Mouse (Mus musculus): Measurements from ENCODE around the gene Gnai2. TPM values are rescaled to one million over a fixed set of nuclear protein-coding genes. Genes with fewer than 3 reads are reported as not detected.
"Not testable (repeated sequence)": the region's sequence is repeated elsewhere in the genome, so short reads cannot be mapped to it uniquely, and the experiment has no call there.

Gnai2 gene
- polyA plus RNA-seq (2015; fragmentation: Nextera tagmentation; extraction: Ambion mirVana): 397 and 426 TPM in 2 replicates

GRCm38 (mm10) chr9:107635279-107636028 is at the start of gene Gnai2:
TSS of gene Gnai2 (minus strand) at chr9:107635367.
- H3K27me3 ChIP-seq: no peaks in the 10 kb centered on the region
- peak; percentile 94 for ATAC-seq
- H3K36me3 ChIP-seq (ENCODE audit: poor library complexity, severe bottlenecking): no peaks in the 10 kb centered on the region
- H3K4me1 ChIP-seq: peaks cover 69% of the 10 kb centered on the region
- no peaks in the 10 kb centered on the region for H3K9me3 ChIP-seq (replicated peaks)
- peak within 1 kb of the TSS; percentile 99 for H3K27ac ChIP-seq
- peak within 1 kb of the TSS; percentile 99 for H3K4me2 ChIP-seq
- WGBS: 4% methylated on average over 38 of the region's 38 CpGs
- H3K9ac ChIP-seq: peak within 1 kb of the TSS; percentile 93
- H3K4me3 ChIP-seq: peak within 1 kb of the TSS; percentile 87

DNA sequence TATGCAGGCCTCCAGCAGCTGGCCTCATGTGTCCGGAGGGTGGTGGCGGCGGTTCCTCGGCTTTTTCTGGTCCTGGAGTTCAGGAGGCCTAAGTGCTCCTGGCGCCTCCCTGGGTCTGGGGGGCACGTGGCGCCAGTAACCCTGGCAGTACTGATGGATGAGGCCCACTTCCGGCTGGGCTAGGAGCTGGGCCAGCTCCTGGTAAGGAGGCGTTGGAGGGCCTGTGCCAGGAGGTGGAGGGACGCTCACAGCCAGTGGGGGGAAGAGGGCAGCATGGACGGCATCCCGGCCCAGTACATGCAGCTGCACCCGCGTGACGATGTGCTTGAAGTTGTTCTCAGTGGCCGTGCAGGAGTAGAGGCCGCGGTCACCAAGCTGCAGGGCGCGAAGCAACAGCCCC is 47.2 kb upstream of the Gnai2 start:
- Histone ChIP-seq H3K27ac (no peak overlapping the region), H3K4me1 (no peaks in the 10 kb centered on the region), H3K4me3 (no peak overlapping the region), H3K4me2 (no peak overlapping the region), H3K9ac (no peak overlapping the region), H3K9me3 (replicated peaks) (no peaks in the 10 kb centered on the region), H3K27me3 (peaks cover 15% of the 10 kb centered on the region), H3K36me3 (ENCODE audit: poor library complexity, severe bottlenecking) (peaks cover 30% of the 10 kb centered on the region)
- no peak for ATAC-seq
- 91% methylated on average over 20 of the region's 20 CpGs for WGBS

DNA sequence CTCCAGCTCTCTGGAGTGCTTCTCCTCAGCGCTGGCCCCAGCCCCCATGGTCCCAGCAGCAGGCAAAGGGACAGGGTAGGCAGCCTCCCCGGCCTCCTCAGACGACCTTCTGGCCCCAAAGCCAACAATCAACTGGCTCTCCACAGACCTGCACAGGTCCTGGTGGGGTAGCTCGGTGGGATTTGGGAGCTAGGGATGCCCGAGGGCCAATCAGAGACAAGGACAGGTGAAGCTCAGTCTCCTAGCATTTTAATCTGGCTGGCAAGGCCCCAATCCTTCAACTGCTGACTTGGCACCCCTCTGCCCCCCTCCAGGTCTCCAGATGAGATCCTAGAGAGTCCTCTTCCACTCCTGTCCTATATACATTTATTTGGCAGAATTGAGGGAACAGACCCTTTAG is 44.3 kb upstream of the Gnai2 start, which contains the start of gene Gnat1:
Gnat1 (minus strand) TSS at position 212 of the 400 bp plus-strand sequence.
- WGBS: 32% methylated on average over 5 of the region's 5 CpGs
- 0 out of 2 replicates have a peak within 1 kb of the TSS, but pooled peaks have one; percentile 16 for H3K9ac ChIP-seq
- H3K27ac ChIP-seq: no peak within 1 kb of the TSS

GRCm38 (mm10) chr9:107678861-107679260 is 43.7 kb upstream of the Gnai2 start:
- Histone ChIP-seq H3K4me1 (peaks cover 19% of the 10 kb centered on the region), H3K9ac (no peak overlapping the region), H3K4me3 (no peak overlapping the region), H3K36me3 (ENCODE audit: poor library complexity, severe bottlenecking) (peaks cover 13% of the 10 kb centered on the region), H3K9me3 (replicated peaks) (no peaks in the 10 kb centered on the region), H3K27me3 (peaks cover 46% of the 10 kb centered on the region), H3K27ac (no peak overlapping the region), H3K4me2 (no peak overlapping the region)
- 95% methylated on average over 2 of the region's 2 CpGs for WGBS
- ATAC-seq: no peak

More for the DNA sequence above, 44.3 kb upstream of the Gnai2 start, which contains the start of gene Gnat1:
- Histone ChIP-seq H3K4me2 (no peak within 1 kb of the TSS), H3K36me3 (ENCODE audit: poor library complexity, severe bottlenecking) (peaks cover 20% of the 10 kb centered on the region), H3K4me3 (no peak within 1 kb of the TSS), H3K27me3 (peaks cover 41% of the 10 kb centered on the region), H3K9me3 (replicated peaks) (no peaks in the 10 kb centered on the region), H3K4me1 (peaks cover 19% of the 10 kb centered on the region)
- no peak for ATAC-seq

DNA sequence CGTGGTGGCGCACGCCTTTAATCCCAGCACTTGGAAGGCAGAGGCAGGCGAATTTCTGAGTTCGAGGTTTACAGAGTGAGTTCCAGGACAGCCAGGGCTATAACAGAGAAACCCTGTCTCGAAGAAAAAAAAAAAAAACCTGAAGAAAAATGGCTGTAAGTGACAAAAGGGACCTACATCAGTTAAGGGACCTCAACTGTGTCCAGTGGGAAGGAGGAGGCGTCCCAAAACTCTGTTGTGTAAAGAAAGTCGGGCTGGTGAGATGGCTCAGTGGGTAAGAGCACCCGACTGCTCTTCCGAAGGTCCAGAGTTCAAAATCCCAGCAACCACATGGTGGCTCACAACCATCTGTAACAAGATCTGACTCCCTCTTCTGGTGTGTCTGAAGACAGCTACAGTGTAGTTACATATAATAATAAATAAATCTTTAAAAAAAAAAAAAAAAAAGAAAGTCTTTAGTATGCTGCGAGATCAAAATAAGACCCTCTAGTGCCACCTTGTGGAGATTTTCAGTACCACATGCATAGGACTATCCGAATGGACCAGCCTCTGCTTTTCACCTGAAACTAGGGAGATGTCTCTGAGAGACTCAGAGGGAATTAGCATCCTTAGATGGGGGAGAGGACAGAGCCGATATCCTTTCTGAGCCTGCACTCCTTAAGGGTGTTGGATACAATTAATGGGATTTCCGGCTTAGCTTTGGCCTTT is 42.8 kb upstream of the Gnai2 start:
- ATAC-seq; H3K9ac ChIP-seq; H3K4me2 ChIP-seq; H3K36me3 ChIP-seq (ENCODE audit: poor library complexity, severe bottlenecking); H3K27ac ChIP-seq; H3K4me3 ChIP-seq; H3K9me3 ChIP-seq (replicated peaks): not testable (repeated sequence)
- 41% methylated on average over 14 of the region's 14 CpGs for WGBS
- Histone ChIP-seq H3K4me1 (peaks cover 19% of the 10 kb centered on the region), H3K27me3 (peaks cover 46% of the 10 kb centered on the region)

GRCm38 (mm10) chr9:107677091-107677784 is 42.1 kb upstream of the Gnai2 start:
- H3K36me3 ChIP-seq (ENCODE audit: poor library complexity, severe bottlenecking): peaks cover 5% of the 10 kb centered on the region
- peak overlapping the region; percentile 67 for H3K4me2 ChIP-seq
- no peak overlapping the region for H3K27ac ChIP-seq
- no peak overlapping the region for H3K4me3 ChIP-seq
- peaks cover 19% of the 10 kb centered on the region for H3K4me1 ChIP-seq
- WGBS: 18% methylated on average over 17 of the region's 17 CpGs
- ATAC-seq: no peak
- peaks cover 46% of the 10 kb centered on the region for H3K27me3 ChIP-seq
- no peaks in the 10 kb centered on the region for H3K9me3 ChIP-seq (replicated peaks)
- no peak overlapping the region for H3K9ac ChIP-seq

DNA sequence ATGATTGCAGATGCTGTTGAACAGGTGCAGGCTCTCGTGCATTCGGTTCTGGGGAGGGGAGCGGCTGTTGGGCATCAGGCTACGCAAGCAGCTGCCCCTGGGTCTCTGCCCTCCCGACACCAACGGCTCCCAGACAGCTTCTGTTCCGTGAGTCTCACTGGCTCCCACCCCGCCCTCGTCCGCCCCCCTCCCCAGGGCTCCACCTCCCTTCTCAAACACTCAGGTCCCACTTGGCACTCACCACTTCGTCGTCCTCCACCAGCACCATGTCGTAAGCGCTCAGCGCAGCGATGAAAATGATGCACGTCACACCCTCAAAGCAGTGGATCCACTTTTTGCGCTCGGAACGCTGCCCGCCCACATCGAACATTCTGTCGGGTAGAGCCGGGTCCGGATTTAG is 41.1 kb upstream of the Gnai2 start:
- Histone ChIP-seq H3K9me3 (replicated peaks) (no peaks in the 10 kb centered on the region), H3K4me3 (peak overlapping the region; percentile 33), H3K9ac (peak overlapping the region; percentile 54), H3K4me1 (peaks cover 19% of the 10 kb centered on the region), H3K4me2 (peak overlapping the region; percentile 67), H3K36me3 (ENCODE audit: poor library complexity, severe bottlenecking) (no peaks in the 10 kb centered on the region), H3K27ac (no peak overlapping the region), H3K27me3 (peaks cover 46% of the 10 kb centered on the region)
- peak; percentile 52 for ATAC-seq
- WGBS: 1% methylated on average over 25 of the region's 25 CpGs

DNA sequence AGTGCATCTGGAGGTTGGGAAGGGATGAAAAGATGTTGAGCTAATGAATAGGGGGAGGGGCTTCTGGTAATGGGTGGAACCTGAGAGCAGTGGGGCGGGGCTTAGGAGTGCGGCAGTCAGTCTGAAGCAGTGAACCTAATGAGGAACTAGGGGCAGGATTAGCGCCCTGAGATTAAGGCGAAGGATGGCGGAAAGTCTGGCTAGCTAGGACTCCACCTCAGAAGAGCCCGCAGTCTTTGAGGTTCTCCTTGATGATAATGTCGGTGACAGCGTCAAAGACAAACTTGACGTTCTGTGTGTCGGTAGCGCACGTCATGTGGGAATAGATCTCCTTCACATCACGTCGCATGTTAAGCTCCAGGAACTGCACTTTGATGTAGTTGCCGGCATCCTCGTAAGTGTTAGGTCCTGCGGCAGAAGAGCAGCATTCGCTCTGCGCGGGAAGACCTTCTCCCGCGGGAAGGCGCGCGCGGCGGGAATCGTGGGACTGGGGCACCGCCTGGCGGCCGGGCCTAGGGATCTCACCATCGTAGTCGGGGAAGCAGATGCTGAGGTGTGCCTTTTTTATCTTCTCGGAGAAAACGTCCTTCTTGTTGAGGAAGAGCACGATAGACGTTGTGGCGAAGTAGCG is 40.6 kb upstream of the Gnai2 start:
- H3K27me3 ChIP-seq: peaks cover 46% of the 10 kb centered on the region
- 1% methylated on average over 39 of the region's 39 CpGs for WGBS
- peak overlapping the region; percentile 54 for H3K9ac ChIP-seq
- peak overlapping the region; percentile 67 for H3K4me2 ChIP-seq
- H3K4me1 ChIP-seq: peaks cover 19% of the 10 kb centered on the region
- no peaks in the 10 kb centered on the region for H3K36me3 ChIP-seq (ENCODE audit: poor library complexity, severe bottlenecking)
- no peak overlapping the region for H3K27ac ChIP-seq
- peak; percentile 79 for ATAC-seq
- peak overlapping the region; percentile 33 for H3K4me3 ChIP-seq
- no peaks in the 10 kb centered on the region for H3K9me3 ChIP-seq (replicated peaks)

DNA sequence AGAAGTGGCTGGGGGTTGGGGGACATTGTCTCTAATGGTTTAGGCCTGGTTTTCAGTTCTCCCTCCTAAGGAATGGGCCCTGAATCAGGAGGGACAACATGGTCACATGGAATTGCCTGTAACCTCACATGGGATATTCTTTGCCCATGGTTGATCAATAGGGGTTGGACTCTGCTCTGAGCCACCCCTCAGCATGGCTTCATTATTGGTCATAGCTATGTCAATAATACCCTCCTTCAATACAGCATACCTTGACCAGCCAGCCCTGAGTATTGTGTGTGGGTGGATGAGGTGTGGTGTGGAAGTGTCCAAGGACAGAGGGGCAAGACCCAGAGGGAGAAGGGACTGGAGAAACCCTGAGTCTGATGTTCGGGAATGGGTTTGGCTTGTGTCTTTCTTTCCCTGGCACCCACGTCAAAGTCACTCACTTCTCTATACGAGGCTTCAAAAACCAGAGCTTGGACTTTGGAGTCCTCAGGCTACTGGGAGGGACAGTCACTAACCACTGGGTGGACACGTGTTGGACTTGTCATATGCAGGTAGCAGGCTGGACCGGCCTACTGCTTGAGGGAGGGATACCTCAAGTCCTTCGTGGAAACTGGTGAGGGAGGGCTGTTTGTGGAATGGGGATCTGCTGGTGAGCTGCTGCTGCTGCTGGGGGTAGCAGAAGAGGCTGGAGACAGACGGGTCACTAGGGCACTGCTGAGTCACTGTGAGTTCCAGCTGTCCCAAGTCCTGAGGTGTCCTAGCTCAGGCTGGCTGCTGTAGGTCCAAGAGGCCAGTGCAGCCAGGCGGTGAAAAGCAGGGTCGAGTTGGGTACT is 39.7 kb upstream of the Gnai2 start:
- H3K4me2 ChIP-seq: no peak overlapping the region
- WGBS: 58% methylated on average over 9 of the region's 9 CpGs
- no peak overlapping the region for H3K9ac ChIP-seq
- H3K36me3 ChIP-seq (ENCODE audit: poor library complexity, severe bottlenecking): no peaks in the 10 kb centered on the region
- peaks cover 46% of the 10 kb centered on the region for H3K27me3 ChIP-seq
- ATAC-seq: no peak
- peaks cover 19% of the 10 kb centered on the region for H3K4me1 ChIP-seq
- no peak overlapping the region for H3K27ac ChIP-seq
- H3K9me3 ChIP-seq (replicated peaks): no peaks in the 10 kb centered on the region
- no peak overlapping the region for H3K4me3 ChIP-seq

- H3K4me1 ChIP-seq: peaks cover 31% of the 10 kb centered on the region
- ATAC-seq: no peak
- 66% methylated on average over 5 of the region's 5 CpGs for WGBS
- H3K9ac ChIP-seq: no peak overlapping the region
- H3K4me3 ChIP-seq: no peak overlapping the region
- peaks cover 50% of the 10 kb centered on the region for H3K27me3 ChIP-seq
- no peaks in the 10 kb centered on the region for H3K9me3 ChIP-seq (replicated peaks)
- no peak overlapping the region for H3K27ac ChIP-seq
- no peaks in the 10 kb centered on the region for H3K36me3 ChIP-seq (ENCODE audit: poor library complexity, severe bottlenecking)
- no peak overlapping the region for H3K4me2 ChIP-seq
Observed at GRCm38 (mm10) chr9:107670259-107670658, 35.1 kb upstream of the Gnai2 start.

DNA sequence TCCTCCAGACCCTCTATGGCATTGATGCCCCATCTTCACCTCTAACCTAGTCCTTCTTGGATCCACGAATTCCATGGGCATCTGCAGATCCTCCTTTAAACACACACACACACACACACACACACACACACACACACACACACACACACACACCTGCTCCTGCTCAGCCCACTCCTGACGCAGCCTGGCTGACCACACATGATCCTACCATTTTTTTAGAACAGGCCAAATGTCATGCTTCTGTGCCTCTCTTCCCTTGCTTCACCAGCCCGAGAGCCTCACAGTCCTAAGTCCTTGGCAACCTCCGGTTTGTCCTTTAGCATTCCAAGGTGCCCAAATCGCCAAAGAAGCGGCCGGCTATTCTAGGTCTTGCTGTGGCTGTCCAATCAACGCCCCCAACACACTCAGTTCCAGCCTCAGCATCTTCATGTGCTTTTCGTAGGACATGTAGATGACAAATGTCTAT is 34.3 kb upstream of the Gnai2 start, which contains the start of gene Slc38a3:
Slc38a3 (minus strand) TSS at position 51 of the 466 bp plus-strand sequence.
- 90% methylated on average over 9 of the region's 9 CpGs for WGBS
- Histone ChIP-seq H3K4me3 (no peak within 1 kb of the TSS), H3K4me1 (peaks cover 31% of the 10 kb centered on the region), H3K9ac (no peak within 1 kb of the TSS), H3K27me3 (peaks cover 48% of the 10 kb centered on the region), H3K36me3 (ENCODE audit: poor library complexity, severe bottlenecking) (no peaks in the 10 kb centered on the region), H3K9me3 (replicated peaks) (no peaks in the 10 kb centered on the region), H3K27ac (no peak within 1 kb of the TSS), H3K4me2 (no peak within 1 kb of the TSS)
- ATAC-seq: no peak
